Mouse (Mus musculus) kidney, embryonic 14.5 days (tissue): ENCODE measurements around the gene Plekha5. TPM values are rescaled to one million over a fixed set of nuclear protein-coding genes. Genes with fewer than 3 reads are reported as not detected.
"Not testable (repeated sequence)": the region's sequence is repeated elsewhere in the genome, so short reads cannot be mapped to it uniquely, and the experiment has no call there.

ENCODE experiments used
- ATAC-seq: fragments of 200-750 bp; cut with Nextera tagmentation; 2 replicates; pipeline ENCODE4 v1.8.0; 2017; ENCODE audit warnings: moderate number of reproducible peaks, mild to moderate bottlenecking, moderate TSS enrichment, moderate library complexity; ENCODE audit not compliant: low FRiP score, low TSS enrichment
- H3K27ac ChIP-seq: fragments of 300-500 bp; sonication (generic); 2 replicates; pipeline ENCODE4 v1.5.1; 2014; ENCODE audit warnings: low read depth, mild to moderate bottlenecking, low read length, moderate library complexity, mixed read lengths
- H3K27me3 ChIP-seq: fragments of 300-500 bp; sonication (generic); 2 replicates; pipeline ENCODE4 v1.6.1; 2014; ENCODE audit warnings: mild to moderate bottlenecking, low read length; ENCODE audit not compliant: control insufficient read depth, insufficient read depth
- H3K36me3 ChIP-seq: fragments of 300-500 bp; sonication (generic); 2 replicates; pipeline ENCODE4 v1.6.1; 2014; ENCODE audit warnings: low read length, mixed read lengths; ENCODE audit not compliant: control insufficient read depth, insufficient read depth
- H3K4me1 ChIP-seq: fragments of 300-500 bp; sonication (generic); 2 replicates; pipeline ENCODE4 v1.6.1; 2014; ENCODE audit warnings: low read length, mixed read lengths; ENCODE audit not compliant: control insufficient read depth, insufficient read depth
- H3K4me2 ChIP-seq: fragments of 300-500 bp; sonication (generic); replicated peaks from 2 replicates; pipeline ENCODE4 v1.6.1; 2014; ENCODE audit warnings: low read depth, mild to moderate bottlenecking, low read length
- H3K4me3 ChIP-seq: fragments of 300-500 bp; sonication (generic); 2 replicates; pipeline ENCODE4 v1.5.1; 2014; ENCODE audit warnings: mild to moderate bottlenecking, low read length
- H3K9ac ChIP-seq: fragments of 300-500 bp; sonication (generic); 2 replicates; pipeline ENCODE4 v1.6.1; 2014; ENCODE audit warnings: low read depth, mild to moderate bottlenecking, low read length, moderate library complexity
- H3K9me3 ChIP-seq: fragments of 300-500 bp; sonication (generic); 2 replicates; pipeline ENCODE4 v1.6.1; 2016; ENCODE audit warnings: low read length; ENCODE audit not compliant: control insufficient read depth
- WGBS: fragments of 180-500 bp; shearing (Covaris S2); extraction: QIAGEN DNeasy Blood & Tissue Kit; methylation state at CpG from one replicate; pipeline ENCODE4 v1.1.7; 2014; 5-methylcytosine and 5-hydroxymethylcytosine counted together
- polyA plus RNA-seq: library from polyadenylated mRNA; unstranded; fragments of >200 nt; fragmentation: Nextera tagmentation; extraction: Ambion mirVana; gene quantifications from 2 replicates; pipeline ENCODE4 v1.2.1, GENCODE M21; 2014

The Plekha5 gene
- polyA plus RNA-seq, 1 experiment from 2014 or later = 63.4 TPM

- no peak overlapping the region for H3K9ac ChIP-seq
- H3K36me3 ChIP-seq = no peaks in the 10 kb centered on the region
- peak; percentile 48; the same call in 1 of the 2 replicates for ATAC-seq
- 34% methylated on average over 10 of the region's 10 CpGs for WGBS
- no peak overlapping the region for H3K27ac ChIP-seq
- no peaks in the 10 kb centered on the region for H3K9me3 ChIP-seq
- H3K4me2 ChIP-seq = no peak overlapping the region
- H3K27me3 ChIP-seq = no peaks in the 10 kb centered on the region
- no peak overlapping the region for H3K4me3 ChIP-seq
- H3K4me1 ChIP-seq = peaks cover 8% of the 10 kb centered on the region
Observed at GRCm38 (mm10) chr6:140519488-140520159, 95.8 kb downstream of the Plekha5 start.

GRCm38 (mm10) chr6:140520961-140521360 lies 97.1 kb downstream of the Plekha5 start:
- no peak overlapping the region for H3K4me3 ChIP-seq
- ATAC-seq = no peak
- peaks cover 6% of the 10 kb centered on the region; the same call in 1 of the 2 replicates for H3K36me3 ChIP-seq
- 74% methylated on average over 6 of the region's 6 CpGs for WGBS
- H3K27ac ChIP-seq = no peak overlapping the region
- H3K9ac ChIP-seq = no peak overlapping the region
- peaks cover 8% of the 10 kb centered on the region for H3K4me1 ChIP-seq
- no peaks in the 10 kb centered on the region for H3K27me3 ChIP-seq
- no peak overlapping the region for H3K4me2 ChIP-seq
- no peaks in the 10 kb centered on the region for H3K9me3 ChIP-seq

GRCm38 (mm10) chr6:140521832-140522231 lies 98.0 kb downstream of the Plekha5 start:
- no peak overlapping the region for H3K27ac ChIP-seq
- no peak overlapping the region for H3K4me2 ChIP-seq
- 61% methylated on average over 5 of the region's 5 CpGs for WGBS
- peaks cover 8% of the 10 kb centered on the region for H3K4me1 ChIP-seq
- no peak overlapping the region for H3K4me3 ChIP-seq
- H3K9ac ChIP-seq = no peak overlapping the region
- no peak for ATAC-seq
- peaks cover 11% of the 10 kb centered on the region; the same call in 1 of the 2 replicates for H3K36me3 ChIP-seq
- H3K9me3 ChIP-seq = no peaks in the 10 kb centered on the region
- H3K27me3 ChIP-seq = no peaks in the 10 kb centered on the region

- whole genome bisulfite sequencing = 83% methylated on average over 4 of the region's 4 CpGs
- H3K4me3 ChIP-seq = no peak overlapping the region
Observed at GRCm38 (mm10) chr6:140523600-140523999, 99.7 kb downstream of the Plekha5 start.

GRCm38 (mm10) chr6:140528414-140528813 lies 104.6 kb downstream of the Plekha5 start:
- no peak for ATAC-seq
- no peak overlapping the region for H3K4me3 ChIP-seq
- no peaks in the 10 kb centered on the region for H3K4me1 ChIP-seq
- no peak overlapping the region for H3K4me2 ChIP-seq
- H3K9me3 ChIP-seq = no peaks in the 10 kb centered on the region
- peaks cover 24% of the 10 kb centered on the region for H3K36me3 ChIP-seq
- 86% methylated on average over 6 of the region's 6 CpGs for WGBS
- H3K27ac ChIP-seq = no peak overlapping the region
- no peak overlapping the region for H3K9ac ChIP-seq
- H3K27me3 ChIP-seq = no peaks in the 10 kb centered on the region

More at GRCm38 (mm10) chr6:140523600-140523999, 99.7 kb downstream of the Plekha5 start:
- Histone ChIP-seq H3K4me1 (peaks cover 8% of the 10 kb centered on the region), H3K27me3 (no peaks in the 10 kb centered on the region), H3K36me3 (peaks cover 14% of the 10 kb centered on the region), H3K4me2 (no peak overlapping the region), H3K9ac (no peak overlapping the region), H3K27ac (no peak overlapping the region), H3K9me3 (no peaks in the 10 kb centered on the region)
- no peak for ATAC-seq

GRCm38 (mm10) chr6:140532858-140533257 lies 109.0 kb downstream of the Plekha5 start:
- peaks cover 37% of the 10 kb centered on the region for H3K36me3 ChIP-seq
- not testable (repeated sequence) for H3K4me2 ChIP-seq, H3K27ac ChIP-seq, H3K4me3 ChIP-seq, H3K9me3 ChIP-seq, H3K9ac ChIP-seq, ATAC-seq, H3K27me3 ChIP-seq, H3K4me1 ChIP-seq
- WGBS = 96% methylated on average over 1 of the region's 1 CpGs

GRCm38 (mm10) chr6:140533606-140534005 lies 109.8 kb downstream of the Plekha5 start:
- Histone ChIP-seq H3K4me2 (no peak overlapping the region), H3K9me3 (no peaks in the 10 kb centered on the region), H3K4me3 (no peak overlapping the region), H3K27ac (no peak overlapping the region), H3K36me3 (peaks cover 35% of the 10 kb centered on the region), H3K27me3 (no peaks in the 10 kb centered on the region), H3K9ac (no peak overlapping the region), H3K4me1 (no peaks in the 10 kb centered on the region)
- WGBS = 92% methylated on average over 5 of the region's 5 CpGs
- no peak for ATAC-seq

- WGBS = 79% methylated on average over 8 of the region's 8 CpGs
- Histone ChIP-seq H3K4me1 (no peaks in the 10 kb centered on the region), H3K4me2 (no peak overlapping the region), H3K9me3 (no peaks in the 10 kb centered on the region), H3K9ac (no peak overlapping the region), H3K36me3 (peaks cover 33% of the 10 kb centered on the region; the same call in 1 of the 2 replicates), H3K4me3 (no peak overlapping the region), H3K27ac (no peak overlapping the region), H3K27me3 (no peaks in the 10 kb centered on the region)
- no peak for ATAC-seq
Observed at GRCm38 (mm10) chr6:140535504-140535903, 111.7 kb downstream of the Plekha5 start.

- Histone ChIP-seq H3K27ac (no peak overlapping the region), H3K36me3 (peaks cover 36% of the 10 kb centered on the region), H3K4me1 (0 out of 2 replicates have a peak, but pooled peaks cover 5% of the 10 kb centered on the region), H3K27me3 (no peaks in the 10 kb centered on the region), H3K4me2 (no peak overlapping the region), H3K4me3 (no peak overlapping the region), H3K9me3 (no peaks in the 10 kb centered on the region), H3K9ac (no peak overlapping the region)
- 95% methylated on average over 3 of the region's 3 CpGs for WGBS
- ATAC-seq = no peak
Observed at GRCm38 (mm10) chr6:140541919-140542318, 118.1 kb downstream of the Plekha5 start.
